Comparison of ENCODE assay signal across 8 mouse cellular contexts in genomic region chr5:117976263-117976656, GRCm38 (mm10). TPM values are rescaled to one million over a fixed set of nuclear protein-coding genes. Genes with fewer than 3 reads are reported as not detected.
DNase-seq lines count a peak whose midpoint lies in the region; ATAC-seq and TF ChIP-seq lines count a peak whose summit lies in the region.

No protein-coding gene starts in this region.

- no peak for ATAC-seq in heart, embryonic 14.5 days (ENCODE audit: insufficient number of reproducible peaks, insufficient read depth, low FRiP score, low read depth)
- ATAC-seq in heart, postnatal 0 days (ENCODE audit: insufficient read depth, low read depth), result no peak

- H3K9ac ChIP-seq in heart, embryonic 14.5 days (ENCODE audit: low read length), result peak overlapping the region; percentile 98
- H3K9ac ChIP-seq in MEL (ENCODE audit: control insufficient read depth, low read depth, low read length, poor library complexity, severe bottlenecking), result no peak overlapping the region
- H3K9ac ChIP-seq in heart, postnatal 0 days (replicated peaks; ENCODE audit: low read depth, low read length), result no peak overlapping the region

- DNase-seq in heart, postnatal 4 days, result no peak
- no peak for DNase-seq in MEL (ENCODE audit: low read depth, low spot score)
- DNase-seq in heart, postnatal 0 days (ENCODE audit: low spot score), result no peak
- DNase-seq in frontal cortex, adult 2 months (ENCODE audit: extremely low spot score in 1 of 2, low spot score in 1 of 2), result no peak
- DNase-seq in embryo, embryonic 9.5 days (ENCODE audit: extremely low spot score), result no peak
- no peak for DNase-seq in layer of hippocampus, adult 9-11 months

- H3K79me2 ChIP-seq in MEL (ENCODE audit: control insufficient read depth, insufficient read depth, low read length, poor library complexity), result peaks cover 9% of the 10 kb centered on the region
- peaks cover 12% of the 10 kb centered on the region; the same call in 1 of the 2 replicates for H3K79me2 ChIP-seq in macrophage (ENCODE audit: inconsistent target)

- peak overlapping the region; percentile 77 for H3K4me2 ChIP-seq in heart, embryonic 14.5 days (ENCODE audit: low read length)
- H3K4me2 ChIP-seq in heart, postnatal 0 days (ENCODE audit: low read depth, low read length), result peak overlapping the region; percentile 90

- WGBS in heart, embryonic 14.5 days, result 21% methylated on average over 19 of the region's 19 CpGs
- 24% methylated on average over 19 of the region's 19 CpGs for WGBS in heart, postnatal 0 days
- WGBS in macrophage (ENCODE audit: missing documents), result 26% methylated on average over 19 of the region's 19 CpGs

- H3K4me1 ChIP-seq in heart, embryonic 14.5 days (ENCODE audit: control insufficient read depth in 2 of 2, insufficient read depth in 2 of 2, low read length in 2 of 2), result peaks cover 9 to 12% of the 10 kb centered on the region in 2 experiments
- peaks cover 0 to 3% of the 10 kb centered on the region in 2 experiments; a peak in 2 of 4 replicates for H3K4me1 ChIP-seq in MEL (ENCODE audit: control insufficient read depth in 1 of 2, insufficient read depth in 2 of 2, low read length in 2 of 2)
- peaks cover 13% of the 10 kb centered on the region; the same call in 1 of the 2 replicates for H3K4me1 ChIP-seq in heart, postnatal 0 days (ENCODE audit: control insufficient read depth, insufficient read depth)

- H3K36me3 ChIP-seq in heart, embryonic 14.5 days (ENCODE audit: control insufficient read depth, insufficient read depth, low read length), result peaks cover 24% of the 10 kb centered on the region
- H3K36me3 ChIP-seq in MEL (ENCODE audit: control insufficient read depth in 1 of 2, insufficient read depth in 2 of 2, low read length in 2 of 2), result no peaks in the 10 kb centered on the region
- peaks cover 23% of the 10 kb centered on the region for H3K36me3 ChIP-seq in heart, postnatal 0 days (replicated peaks; ENCODE audit: control insufficient read depth, insufficient read depth, low read length)
- H3K36me3 ChIP-seq in macrophage (ENCODE audit: inconsistent target), result no peaks in the 10 kb centered on the region

- no peak overlapping the region for H3K27ac ChIP-seq in heart, embryonic 14.5 days (replicated peaks in 1 of 2; ENCODE audit: control insufficient read depth in 1 of 2, insufficient read depth in 1 of 2, low read depth in 2 of 2, low read length in 2 of 2)
- no peak overlapping the region for H3K27ac ChIP-seq in MEL (ENCODE audit: control insufficient read depth, low read depth, low read length)
- no peak overlapping the region for H3K27ac ChIP-seq in heart, postnatal 0 days (ENCODE audit: low read depth)
- H3K27ac ChIP-seq in macrophage, result no peak overlapping the region

- H3K9me3 ChIP-seq in heart, embryonic 14.5 days (ENCODE audit: control insufficient read depth, low read length), result no peaks in the 10 kb centered on the region
- H3K9me3 ChIP-seq in MEL (replicated peaks; ENCODE audit: insufficient read depth, low read length), result no peaks in the 10 kb centered on the region
- no peaks in the 10 kb centered on the region for H3K9me3 ChIP-seq in heart, postnatal 0 days (replicated peaks; ENCODE audit: control insufficient read depth, low read length)

- no peak for TF ChIP-seq POLR2A in MEL (IDR thresholded peaks at IDR 0.05; ENCODE audit: control insufficient read depth in 1 of 2, insufficient read depth in 1 of 2, low read depth in 1 of 2, low read length in 2 of 2, poor library complexity in 1 of 2)

- H3K27me3 ChIP-seq in heart, embryonic 14.5 days (ENCODE audit: control insufficient read depth, insufficient read depth, low read length), result no peaks in the 10 kb centered on the region
- no peaks in the 10 kb centered on the region for H3K27me3 ChIP-seq in MEL (ENCODE audit: control insufficient read depth in 1 of 2, insufficient read depth in 2 of 2, low read length in 2 of 2)
- no peaks in the 10 kb centered on the region for H3K27me3 ChIP-seq in heart, postnatal 0 days (ENCODE audit: control insufficient read depth, insufficient read depth, low read length)

- no peak for TF ChIP-seq EP300 in MEL (IDR thresholded peaks at IDR 0.05; ENCODE audit: low read depth in 1 of 2, low read length in 2 of 2)
- no peak for TF ChIP-seq EP300 in heart, postnatal 0 days (IDR thresholded peaks at IDR 0.05; ENCODE audit: low read depth)

- no peak for TF ChIP-seq CTCF in MEL (IDR thresholded peaks at IDR 0.05 in 2 of 3, conservative IDR thresholded peaks at IDR 0.05 in 1 of 3; ENCODE audit: control insufficient read depth in 1 of 3, insufficient read depth in 1 of 3, low read depth in 2 of 3, low read length in 3 of 3, poor library complexity in 1 of 3, severe bottlenecking in 1 of 3)
- no peak for TF ChIP-seq CTCF in heart, postnatal 0 days (IDR thresholded peaks at IDR 0.05; ENCODE audit: low read depth)

- TF ChIP-seq RAD21 in MEL (IDR thresholded peaks at IDR 0.05; ENCODE audit: low read depth, low read length), result no peak

- H3K4me3 ChIP-seq in heart, embryonic 14.5 days (ENCODE audit: control insufficient read depth in 1 of 2, insufficient read depth in 1 of 2, low read depth in 1 of 2, low read length in 2 of 2), result peak overlapping the region; percentile 80 to 99
- H3K4me3 ChIP-seq in MEL (ENCODE audit: control insufficient read depth in 1 of 2, insufficient read depth in 1 of 2, low read depth in 2 of 2, low read length in 2 of 2), result peak overlapping the region; percentile 47 to 58; a peak in 3 of 4 replicates
- H3K4me3 ChIP-seq in heart, postnatal 0 days (ENCODE audit: low read depth, low read length), result peak overlapping the region; percentile 87
- peak overlapping the region; percentile 8; the same call in 1 of the 2 replicates for H3K4me3 ChIP-seq in macrophage (ENCODE audit: inconsistent target)

TF ChIP-seq in MEL, 35 proteins besides CTCF, POLR2A, EP300 and RAD21:
- no peak for TF ChIP-seq ZNF384 (IDR thresholded peaks at IDR 0.05; ENCODE audit: low read depth, low read length)
- TF ChIP-seq MEF2A (IDR thresholded peaks at IDR 0.05; ENCODE audit: extremely low read depth, insufficient replicate concordance, low read depth, low read length, poor library complexity, severe bottlenecking), result no peak
- peak; percentile 54 for TF ChIP-seq RCOR1 (IDR thresholded peaks at IDR 0.05; ENCODE audit: low read depth, low read length)

RNA-seq across cellular contexts. Expression of gene Fbxo21, which starts 0.3 kb away (rescaled TPM):
- 53.8 and 54.0 TPM in 2 replicates for polyA plus RNA-seq in heart, embryonic 14.5 days (2014; fragmentation: Nextera tagmentation; extraction: Ambion mirVana)
- total RNA-seq in heart, postnatal 4 days (2021), result 10 to 100 TPM; 59.3 to 62.4 TPM
- 9.1 and 10.4 TPM in 2 replicates for total RNA-seq in MEL (2012; rRNA removed)
- 10 to 100 TPM in 1 of 2 experiments, not detected in 1; 20.5 TPM for polyA plus RNA-seq in MEL (2012; ENCODE audit: insufficient read depth in 1 of 2, insufficient read length in 2 of 2, low read depth in 1 of 2, low replicate concordance in 2 of 2, missing spikeins in 1 of 2)
- 50.8 and 52.4 TPM in 2 replicates for total RNA-seq in heart, postnatal 0 days (2014; rRNA removed; ENCODE audit: low replicate concordance)
- polyA plus RNA-seq in heart, postnatal 0 days (2015; fragmentation: Nextera tagmentation; extraction: Ambion mirVana), result 36.0 and 37.7 TPM in 2 replicates
- 10 to 100 TPM in 12 of 26 experiments, 1 to 10 TPM in 14; 1.4 to 23.7 (median 8.6) TPM for total RNA-seq in macrophage (2018; cell fraction: chromatin; rRNA removed)
- total RNA-seq in macrophage (2018; cell fraction: cytosol; rRNA removed), result 10 to 100 TPM in 17 of 26 experiments, 1 to 10 TPM in 9; 5.5 to 19.0 (median 11.8) TPM
- 10 to 100 TPM in 8 of 26 experiments, 1 to 10 TPM in 18; 3.1 to 22.8 (median 6.8) TPM for total RNA-seq in macrophage (2018; cell fraction: nucleus; rRNA removed)
- polyA plus RNA-seq in macrophage (2018), result 8.3 to 14.7 TPM (median 11.1 TPM) in 3 replicates
- polyA plus RNA-seq in frontal cortex, adult 2 months (2012; rRNA removed), result 97.4 and 105 TPM in 2 replicates

RNA-seq across cellular contexts. Expression of gene Tesc, which starts 51.3 kb away (rescaled TPM):
- 14.5 and 16.3 TPM in 2 replicates for polyA plus RNA-seq in heart, embryonic 14.5 days (2014; fragmentation: Nextera tagmentation; extraction: Ambion mirVana)
- 10 to 100 TPM; 57.1 to 58.8 TPM for total RNA-seq in heart, postnatal 4 days (2021)
- not detected in 2 replicates for total RNA-seq in MEL (2012; rRNA removed)
- polyA plus RNA-seq in MEL (2012; ENCODE audit: insufficient read depth in 1 of 2, insufficient read length in 2 of 2, low read depth in 1 of 2, low replicate concordance in 2 of 2, missing spikeins in 1 of 2), result under 1 TPM in 1 of 2 experiments, not detected in 1; 0.07 TPM
- 17.6 and 19.6 TPM in 2 replicates for total RNA-seq in heart, postnatal 0 days (2014; rRNA removed; ENCODE audit: low replicate concordance)
- 19.0 and 20.7 TPM in 2 replicates for polyA plus RNA-seq in heart, postnatal 0 days (2015; fragmentation: Nextera tagmentation; extraction: Ambion mirVana)
- total RNA-seq in macrophage (2018; cell fraction: chromatin; rRNA removed), result not detected
- total RNA-seq in macrophage (2018; cell fraction: cytosol; rRNA removed), result under 1 TPM in 5 of 26 experiments, not detected in 21; 0.10 to 0.24 (median 0.14) TPM
- not detected for total RNA-seq in macrophage (2018; cell fraction: nucleus; rRNA removed)
- polyA plus RNA-seq in macrophage (2018), result not detected in 3 replicates
- 56.2 and 60.6 TPM in 2 replicates for polyA plus RNA-seq in frontal cortex, adult 2 months (2012; rRNA removed)

Comparison
In these comparisons a context has a peak if more than half of its experiments do, and no peak if none do; other contexts are left out.
1. H3K4me3 ChIP-seq: peak in every context shown above with its lines; median percentile 90 in heart, embryonic 14.5 days; 87 in heart, postnatal 0 days; 52 in MEL; 8 in macrophage.
2. RNA of gene Tesc, which starts 51.3 kb away (polyA plus RNA-seq): 56.2 to 60.6 TPM in frontal cortex, adult 2 months, 19.0 to 20.7 TPM in heart, postnatal 0 days and 14.5 to 16.3 TPM in heart, embryonic 14.5 days; 0.07 TPM in MEL and not detected in macrophage; every median in the first group is over 10 times any median in the second.